Comparison of ENCODE assay signal across 10 mouse cellular contexts in the genomic region with DNA sequence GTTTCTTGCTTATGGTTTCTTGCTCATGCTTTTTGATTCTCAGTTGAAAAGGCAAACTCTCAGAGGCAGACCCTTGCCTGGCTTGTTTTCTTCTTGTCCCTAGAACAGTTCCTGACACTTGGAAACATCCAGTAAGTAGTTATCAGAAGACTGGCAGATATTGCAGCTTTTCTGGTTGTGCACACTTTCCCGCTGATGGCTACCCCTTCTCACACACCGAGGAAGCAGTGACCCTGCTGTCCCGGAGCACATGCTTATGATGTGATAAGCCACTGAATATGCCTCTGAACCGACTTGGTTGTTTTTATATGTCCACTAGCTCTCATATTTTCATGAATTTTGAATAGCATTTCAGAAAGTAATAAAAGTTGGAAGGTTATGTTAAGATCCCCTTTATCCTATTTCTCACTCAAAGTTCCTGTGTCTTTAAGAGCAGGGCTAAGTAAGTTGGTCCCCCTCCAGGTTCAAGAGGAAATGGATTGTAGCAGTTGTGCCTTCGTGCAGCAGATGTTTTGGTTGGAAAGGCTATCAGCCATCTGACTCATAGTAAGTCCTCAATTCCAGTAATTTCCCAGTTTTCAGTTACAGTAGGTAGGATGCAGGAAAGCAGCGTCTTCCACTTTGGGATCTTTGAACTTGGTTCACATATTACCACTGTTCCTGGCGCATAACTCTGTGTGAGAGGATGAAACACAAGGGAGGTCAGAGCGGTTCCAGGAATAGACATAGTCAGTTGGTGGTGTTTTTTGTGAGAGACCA.
DNase-seq lines count a peak whose midpoint lies in the region; ATAC-seq and TF ChIP-seq lines count a peak whose summit lies in the region.
"Had no signal": no experiment of that assay in that cellular context is flagged by ENCODE, and none has a peak within 500 bp of the region (broad histone marks: within the 10 kb centered on the region; RNA-seq: fewer than 3 reads in every experiment).

No protein-coding gene starts in this region.

- no peak for TF ChIP-seq CTCF in layer of hippocampus, adult 2 months (conservative IDR thresholded peaks at IDR 0.05)

- peak; percentile 18 for DNase-seq in ovary, adult 18-20 months (ENCODE audit: low spot score)
- DNase-seq in ovary, postnatal 36 days (ENCODE audit: low spot score), result no peak
- DNase-seq in heart, adult 18-20 months, result peak; percentile 78 to 87
- DNase-seq in layer of hippocampus, adult 2 months (ENCODE audit: low spot score in 2 of 2), result no peak
- DNase-seq in urinary bladder, adult 18-20 months (ENCODE audit: low spot score in 2 of 2), result no peak

- H3K9ac ChIP-seq in kidney, embryonic 15.5 days, result no peak overlapping the region
- no peak overlapping the region for H3K9ac ChIP-seq in stomach, embryonic 16.5 days (ENCODE audit: low read length)
- no peak overlapping the region for H3K9ac ChIP-seq in midbrain, embryonic 15.5 days
- H3K9ac ChIP-seq: liver, embryonic 15.5 days had no signal

- H3K4me2 ChIP-seq in kidney, embryonic 15.5 days, result no peak overlapping the region
- no peak overlapping the region for H3K4me2 ChIP-seq in stomach, embryonic 16.5 days (ENCODE audit: low read depth, low read length)
- H3K4me2 ChIP-seq in midbrain, embryonic 15.5 days, result no peak overlapping the region
- H3K4me2 ChIP-seq: liver, embryonic 15.5 days had no signal

- peaks cover 8% of the 10 kb centered on the region; the same call in 1 of the 2 replicates for H3K4me1 ChIP-seq in kidney, embryonic 15.5 days
- peaks cover 7% of the 10 kb centered on the region for H3K4me1 ChIP-seq in stomach, embryonic 16.5 days (ENCODE audit: control insufficient read depth, insufficient read depth, low read length)
- no peaks in the 10 kb centered on the region for H3K4me1 ChIP-seq in midbrain, embryonic 15.5 days

- no peak overlapping the region for H3K4me3 ChIP-seq in kidney, embryonic 15.5 days (replicated peaks)
- no peak overlapping the region for H3K4me3 ChIP-seq in stomach, embryonic 16.5 days (replicated peaks; ENCODE audit: low read length)
- no peak overlapping the region for H3K4me3 ChIP-seq in layer of hippocampus, adult 2 months
- H3K4me3 ChIP-seq in midbrain, embryonic 15.5 days, result no peak overlapping the region
- H3K4me3 ChIP-seq: liver, embryonic 15.5 days had no signal

- WGBS in kidney, embryonic 15.5 days, result 57% methylated on average over 8 of the region's 8 CpGs
- WGBS in stomach, embryonic 16.5 days, result 64% methylated on average over 8 of the region's 8 CpGs
- WGBS in midbrain, embryonic 15.5 days, result 84% methylated on average over 8 of the region's 8 CpGs

- H3K9me3 ChIP-seq in kidney, embryonic 15.5 days (replicated peaks), result no peaks in the 10 kb centered on the region
- H3K9me3 ChIP-seq in stomach, embryonic 16.5 days (replicated peaks; ENCODE audit: control insufficient read depth, low read length), result no peaks in the 10 kb centered on the region
- H3K9me3 ChIP-seq in midbrain, embryonic 15.5 days, result no peaks in the 10 kb centered on the region
- H3K9me3 ChIP-seq: liver, embryonic 15.5 days had no signal

- peak overlapping the region; percentile 71 for H3K27ac ChIP-seq in kidney, embryonic 15.5 days
- peak overlapping the region; percentile 60; the same call in 1 of the 2 replicates for H3K27ac ChIP-seq in stomach, embryonic 16.5 days (ENCODE audit: low read length)
- no peak overlapping the region for H3K27ac ChIP-seq in layer of hippocampus, adult 2 months
- no peak overlapping the region for H3K27ac ChIP-seq in midbrain, embryonic 15.5 days
- H3K27ac ChIP-seq: liver, embryonic 15.5 days had no signal

- H3K36me3 ChIP-seq in kidney, embryonic 15.5 days, result no peaks in the 10 kb centered on the region
- no peaks in the 10 kb centered on the region for H3K36me3 ChIP-seq in stomach, embryonic 16.5 days (ENCODE audit: control insufficient read depth, insufficient read depth, low read length)
- H3K36me3 ChIP-seq in midbrain, embryonic 15.5 days (replicated peaks), result no peaks in the 10 kb centered on the region
- H3K36me3 ChIP-seq: liver, embryonic 15.5 days had no signal

- H3K27me3 ChIP-seq in kidney, embryonic 15.5 days, result no peaks in the 10 kb centered on the region
- no peaks in the 10 kb centered on the region for H3K27me3 ChIP-seq in stomach, embryonic 16.5 days (ENCODE audit: control insufficient read depth, insufficient read depth, low read length)
- no peaks in the 10 kb centered on the region for H3K27me3 ChIP-seq in midbrain, embryonic 15.5 days (replicated peaks)
- H3K27me3 ChIP-seq: liver, embryonic 15.5 days had no signal

- no peak for ATAC-seq in kidney, embryonic 15.5 days (replicated peaks; ENCODE audit: low FRiP score)
- no peak for ATAC-seq in stomach, embryonic 16.5 days (ENCODE audit: insufficient read depth, low FRiP score)
- ATAC-seq in midbrain, embryonic 15.5 days (replicated peaks), result no peak
- ATAC-seq: intestine, postnatal 0 days had no signal

Comparison
In these comparisons a context has a peak if more than half of its experiments do, and no peak if none do; other contexts are left out.
1. DNase-seq: peak in ovary, adult 18-20 months (single experiment) and heart, adult 18-20 months (2 of 2); none in ovary, postnatal 36 days (single experiment), layer of hippocampus, adult 2 months (0 of 2) and urinary bladder, adult 18-20 months (0 of 2).
2. H3K27ac ChIP-seq: peak in kidney, embryonic 15.5 days (single experiment) and stomach, embryonic 16.5 days (single experiment); none in layer of hippocampus, adult 2 months (single experiment) and midbrain, embryonic 15.5 days (single experiment).